Comparison of ENCODE assay signal across 19 mouse cellular contexts in the genomic region with DNA sequence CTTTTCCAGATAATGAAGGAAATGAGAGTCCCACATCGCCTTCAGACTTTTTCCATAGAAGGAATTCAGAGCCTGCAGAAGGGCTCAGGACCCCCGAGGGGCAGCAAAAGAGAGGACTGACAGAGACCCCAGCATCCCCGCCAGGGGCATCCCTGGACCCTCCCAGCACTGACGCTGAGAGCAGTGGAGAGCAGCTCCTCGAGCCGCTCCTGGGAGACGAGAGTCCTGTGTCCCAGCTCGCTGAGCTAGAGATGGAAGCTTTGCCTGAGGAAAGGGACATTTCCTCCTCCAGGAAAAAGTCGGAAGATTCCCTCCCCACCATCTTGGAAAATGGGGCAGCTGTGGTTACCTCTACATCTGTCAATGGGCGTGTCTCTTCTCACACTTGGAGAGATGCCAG. TPM values are rescaled to one million over a fixed set of nuclear protein-coding genes. Genes with fewer than 3 reads are reported as not detected.
DNase-seq lines count a peak whose midpoint lies in the region; ATAC-seq and TF ChIP-seq lines count a peak whose summit lies in the region.
"Had no signal": no experiment of that assay in that cellular context is flagged by ENCODE, and none has a peak within 500 bp of the region (broad histone marks: within the 10 kb centered on the region; RNA-seq: fewer than 3 reads in every experiment).

No protein-coding gene starts in this region.

- H3K36me3 ChIP-seq in intestine, postnatal 0 days (ENCODE audit: control insufficient read depth, insufficient read depth): peaks cover 53% of the 10 kb centered on the region
- peaks cover 29% of the 10 kb centered on the region for H3K36me3 ChIP-seq in intestine, embryonic 16.5 days (ENCODE audit: control insufficient read depth, insufficient read depth, low read length)
- H3K36me3 ChIP-seq in midbrain, embryonic 10.5 days: peaks cover 64% of the 10 kb centered on the region
- H3K36me3 ChIP-seq in midbrain, postnatal 0 days (ENCODE audit: insufficient read depth, low read length): peaks cover 27% of the 10 kb centered on the region
- H3K36me3 ChIP-seq in limb, embryonic 10.5 days: peaks cover 65% of the 10 kb centered on the region

- no peak for TF ChIP-seq CTCF in intestine, postnatal 0 days (IDR thresholded peaks at IDR 0.05; ENCODE audit: low read depth)
- TF ChIP-seq CTCF in midbrain, postnatal 0 days (IDR thresholded peaks at IDR 0.05): no peak

- WGBS in intestine, postnatal 0 days: 89% methylated on average over 10 of the region's 10 CpGs
- WGBS in intestine, embryonic 16.5 days: 89% methylated on average over 10 of the region's 10 CpGs
- 90% methylated on average over 10 of the region's 10 CpGs for WGBS in midbrain, embryonic 10.5 days
- WGBS in midbrain, postnatal 0 days: 92% methylated on average over 10 of the region's 10 CpGs
- 91% methylated on average over 10 of the region's 10 CpGs for WGBS in limb, embryonic 10.5 days

- no peak overlapping the region for H3K4me2 ChIP-seq in intestine, postnatal 0 days (replicated peaks; ENCODE audit: low read depth)
- no peak overlapping the region for H3K4me2 ChIP-seq in intestine, embryonic 16.5 days (ENCODE audit: low read depth, low read length)
- H3K4me2 ChIP-seq in midbrain, postnatal 0 days (ENCODE audit: low read depth, low read length, poor library complexity, severe bottlenecking): no peak overlapping the region
- H3K4me2 ChIP-seq: embryonic facial prominence, embryonic 13.5 days; forebrain, embryonic 13.5 days; heart, embryonic 12.5 days; hindbrain, embryonic 15.5 days had no signal

- H3K27ac ChIP-seq in intestine, postnatal 0 days (ENCODE audit: low read depth, low read length): 0 out of 2 replicates have a peak overlapping the region, but pooled peaks have one; percentile 21
- no peak overlapping the region for H3K27ac ChIP-seq in intestine, embryonic 16.5 days (ENCODE audit: low read length)
- no peak overlapping the region for H3K27ac ChIP-seq in midbrain, embryonic 10.5 days (replicated peaks)
- H3K27ac ChIP-seq in midbrain, postnatal 0 days (ENCODE audit: low read depth, low read length): no peak overlapping the region
- no peak overlapping the region for H3K27ac ChIP-seq in limb, embryonic 10.5 days
- H3K27ac ChIP-seq: embryonic facial prominence, embryonic 13.5 days; forebrain, embryonic 13.5 days; gastrocnemius, adult 2 months; hindbrain, embryonic 15.5 days had no signal

- no peaks in the 10 kb centered on the region for H3K27me3 ChIP-seq in intestine, postnatal 0 days (replicated peaks; ENCODE audit: control insufficient read depth, insufficient read depth, low read length)
- H3K27me3 ChIP-seq in intestine, embryonic 16.5 days (replicated peaks; ENCODE audit: control insufficient read depth, insufficient read depth, low read length): no peaks in the 10 kb centered on the region
- peaks cover 11% of the 10 kb centered on the region for H3K27me3 ChIP-seq in midbrain, embryonic 10.5 days (ENCODE audit: low read depth, poor library complexity, severe bottlenecking)
- no peaks in the 10 kb centered on the region for H3K27me3 ChIP-seq in midbrain, postnatal 0 days (ENCODE audit: insufficient read depth, low read length)
- H3K27me3 ChIP-seq in limb, embryonic 10.5 days (ENCODE audit: low read depth, poor library complexity, severe bottlenecking): 0 out of 2 replicates have a peak, but pooled peaks cover 1% of the 10 kb centered on the region
- H3K27me3 ChIP-seq: CH12.LX; embryonic facial prominence, embryonic 13.5 days; forebrain, embryonic 13.5 days; heart, embryonic 12.5 days; hindbrain, embryonic 15.5 days had no signal

- H3K4me1 ChIP-seq in intestine, postnatal 0 days (replicated peaks; ENCODE audit: control insufficient read depth, insufficient read depth, low read length): peaks cover 4% of the 10 kb centered on the region; the same call in 1 of the 2 replicates
- H3K4me1 ChIP-seq in intestine, embryonic 16.5 days (ENCODE audit: control insufficient read depth, insufficient read depth, low read length): peaks cover 22% of the 10 kb centered on the region
- peaks cover 65% of the 10 kb centered on the region for H3K4me1 ChIP-seq in midbrain, embryonic 10.5 days
- peaks cover 5% of the 10 kb centered on the region; the same call in 1 of the 2 replicates for H3K4me1 ChIP-seq in midbrain, postnatal 0 days (ENCODE audit: insufficient read depth, low read length)
- H3K4me1 ChIP-seq in limb, embryonic 10.5 days: peaks cover 37% of the 10 kb centered on the region

- no peaks in the 10 kb centered on the region for H3K9me3 ChIP-seq in intestine, postnatal 0 days (ENCODE audit: control insufficient read depth)
- no peaks in the 10 kb centered on the region for H3K9me3 ChIP-seq in intestine, embryonic 16.5 days (ENCODE audit: control insufficient read depth, low read length)
- no peaks in the 10 kb centered on the region for H3K9me3 ChIP-seq in midbrain, embryonic 10.5 days (replicated peaks)
- no peaks in the 10 kb centered on the region for H3K9me3 ChIP-seq in midbrain, postnatal 0 days (ENCODE audit: low read length)
- H3K9me3 ChIP-seq in limb, embryonic 10.5 days (replicated peaks): no peaks in the 10 kb centered on the region
- H3K9me3 ChIP-seq: embryonic facial prominence, embryonic 13.5 days; forebrain, embryonic 13.5 days; heart, embryonic 12.5 days; hindbrain, embryonic 15.5 days had no signal

- no peak overlapping the region for H3K9ac ChIP-seq in intestine, postnatal 0 days (ENCODE audit: low read depth, low read length)
- H3K9ac ChIP-seq in intestine, embryonic 16.5 days (ENCODE audit: low read depth, low read length): no peak overlapping the region
- no peak overlapping the region for H3K9ac ChIP-seq in midbrain, postnatal 0 days (replicated peaks; ENCODE audit: low read length, poor library complexity, severe bottlenecking)
- H3K9ac ChIP-seq: embryonic facial prominence, embryonic 13.5 days; forebrain, embryonic 13.5 days; heart, embryonic 12.5 days; hindbrain, embryonic 15.5 days had no signal

- ATAC-seq in intestine, postnatal 0 days: no peak
- ATAC-seq in intestine, embryonic 16.5 days: no peak
- no peak for ATAC-seq in midbrain, postnatal 0 days (ENCODE audit: low FRiP score)
- ATAC-seq: forebrain, embryonic 13.5 days had no signal

- DNase-seq in cerebellum, adult 8-10 months: peak; percentile 24
- no peak for DNase-seq in cerebellum, adult 18-20 months
- no peak for DNase-seq in midbrain, embryonic 10.5 days (ENCODE audit: low spot score)
- DNase-seq in midbrain, postnatal 0 days (ENCODE audit: low spot score): no peak
- DNase-seq in limb, embryonic 10.5 days (ENCODE audit: low spot score): no peak
- DNase-seq: adrenal gland, adult 8-10 months; adrenal gland, postnatal 36 days; gastrocnemius, adult 2 months; gastrocnemius, postnatal 25 days; kidney, adult 11 months had no signal

- no peak overlapping the region for H3K4me3 ChIP-seq in intestine, postnatal 0 days (ENCODE audit: low read depth, low read length)
- no peak overlapping the region for H3K4me3 ChIP-seq in intestine, embryonic 16.5 days (ENCODE audit: low read length)
- 0 out of 2 replicates have a peak overlapping the region, but pooled peaks have one; percentile 21 for H3K4me3 ChIP-seq in midbrain, embryonic 10.5 days
- no peak overlapping the region for H3K4me3 ChIP-seq in midbrain, postnatal 0 days (ENCODE audit: low read depth, low read length)
- peak overlapping the region; percentile 12; the same call in 1 of the 2 replicates for H3K4me3 ChIP-seq in limb, embryonic 10.5 days
- H3K4me3 ChIP-seq: embryonic facial prominence, embryonic 13.5 days; forebrain, embryonic 13.5 days; gastrocnemius, adult 2 months; heart, embryonic 12.5 days; hindbrain, embryonic 15.5 days had no signal

RNA-seq across cellular contexts. Expression of a gene that starts 2.4 kb away (rescaled TPM):
- polyA plus RNA-seq in intestine, postnatal 0 days (2015; fragmentation: Nextera tagmentation; extraction: Ambion mirVana): 102 and 110 TPM in 2 replicates
- 44.5 and 45.8 TPM in 2 replicates for polyA plus RNA-seq in intestine, embryonic 16.5 days (2015; fragmentation: Nextera tagmentation; extraction: Ambion mirVana)
- polyA plus RNA-seq in midbrain, embryonic 10.5 days (2016; fragmentation: Nextera tagmentation; extraction: Ambion mirVana): 14.9 and 17.3 TPM in 2 replicates
- 41.4 and 44.4 TPM in 2 replicates for total RNA-seq in midbrain, postnatal 0 days (2014; rRNA removed)
- 29.0 and 29.1 TPM in 2 replicates for polyA plus RNA-seq in midbrain, postnatal 0 days (2015; fragmentation: Nextera tagmentation; extraction: Ambion mirVana)
- 9.2 and 16.0 TPM in 2 replicates for polyA plus RNA-seq in limb, embryonic 10.5 days (2016; fragmentation: Nextera tagmentation; extraction: Ambion mirVana)

RNA-seq across cellular contexts. Expression of a gene that starts 2.4 kb away (rescaled TPM):
- polyA plus RNA-seq in intestine, postnatal 0 days (2015; fragmentation: Nextera tagmentation; extraction: Ambion mirVana): 11.1 and 12.9 TPM in 2 replicates
- 12.9 and 15.0 TPM in 2 replicates for polyA plus RNA-seq in intestine, embryonic 16.5 days (2015; fragmentation: Nextera tagmentation; extraction: Ambion mirVana)
- polyA plus RNA-seq in midbrain, embryonic 10.5 days (2016; fragmentation: Nextera tagmentation; extraction: Ambion mirVana): 23.5 and 24.1 TPM in 2 replicates
- total RNA-seq in midbrain, postnatal 0 days (2014; rRNA removed): 44.3 and 50.9 TPM in 2 replicates
- 18.5 and 18.6 TPM in 2 replicates for polyA plus RNA-seq in midbrain, postnatal 0 days (2015; fragmentation: Nextera tagmentation; extraction: Ambion mirVana)
- 20.2 and 23.2 TPM in 2 replicates for polyA plus RNA-seq in limb, embryonic 10.5 days (2016; fragmentation: Nextera tagmentation; extraction: Ambion mirVana)

RNA-seq across cellular contexts. Expression of a gene that starts 4.0 kb away (rescaled TPM):
- polyA plus RNA-seq in intestine, postnatal 0 days (2015; fragmentation: Nextera tagmentation; extraction: Ambion mirVana): 20.6 and 22.6 TPM in 2 replicates
- 37.6 and 41.6 TPM in 2 replicates for polyA plus RNA-seq in intestine, embryonic 16.5 days (2015; fragmentation: Nextera tagmentation; extraction: Ambion mirVana)
- 77.5 and 82.6 TPM in 2 replicates for polyA plus RNA-seq in midbrain, embryonic 10.5 days (2016; fragmentation: Nextera tagmentation; extraction: Ambion mirVana)
- total RNA-seq in midbrain, postnatal 0 days (2014; rRNA removed): 52.3 and 55.7 TPM in 2 replicates
- 42.9 and 44.3 TPM in 2 replicates for polyA plus RNA-seq in midbrain, postnatal 0 days (2015; fragmentation: Nextera tagmentation; extraction: Ambion mirVana)
- 88.1 and 92.2 TPM in 2 replicates for polyA plus RNA-seq in limb, embryonic 10.5 days (2016; fragmentation: Nextera tagmentation; extraction: Ambion mirVana)

RNA-seq across cellular contexts. Expression of a gene that starts 8.3 kb away (rescaled TPM):
- 0.25 and 0.31 TPM in 2 replicates for polyA plus RNA-seq in intestine, postnatal 0 days (2015; fragmentation: Nextera tagmentation; extraction: Ambion mirVana)
- polyA plus RNA-seq in intestine, embryonic 16.5 days (2015; fragmentation: Nextera tagmentation; extraction: Ambion mirVana): 0.40 TPM in 1 of 2 replicates, not detected in the other
- polyA plus RNA-seq in midbrain, embryonic 10.5 days (2016; fragmentation: Nextera tagmentation; extraction: Ambion mirVana): 0.30 TPM in 1 of 2 replicates, not detected in the other
- 0.22 and 0.33 TPM in 2 replicates for total RNA-seq in midbrain, postnatal 0 days (2014; rRNA removed)
- polyA plus RNA-seq in midbrain, postnatal 0 days (2015; fragmentation: Nextera tagmentation; extraction: Ambion mirVana): 1.4 and 1.5 TPM in 2 replicates
- polyA plus RNA-seq in limb, embryonic 10.5 days (2016; fragmentation: Nextera tagmentation; extraction: Ambion mirVana): 0.20 and 0.38 TPM in 2 replicates
- total RNA-seq: adrenal gland, adult 8-10 months; adrenal gland, postnatal 36 days; CH12.LX; gastrocnemius, adult 2 months; gastrocnemius, postnatal 25 days; heart, adult 8-10 months; heart, postnatal 25 days had no signal

RNA-seq across cellular contexts. Expression of a gene that starts 16.1 kb away (rescaled TPM):
- polyA plus RNA-seq in intestine, postnatal 0 days (2015; fragmentation: Nextera tagmentation; extraction: Ambion mirVana): 10.8 and 11.6 TPM in 2 replicates
- polyA plus RNA-seq in intestine, embryonic 16.5 days (2015; fragmentation: Nextera tagmentation; extraction: Ambion mirVana): 24.4 and 25.9 TPM in 2 replicates
- polyA plus RNA-seq in midbrain, embryonic 10.5 days (2016; fragmentation: Nextera tagmentation; extraction: Ambion mirVana): 43.1 and 46.9 TPM in 2 replicates
- 81.8 and 83.0 TPM in 2 replicates for total RNA-seq in midbrain, postnatal 0 days (2014; rRNA removed)
- polyA plus RNA-seq in midbrain, postnatal 0 days (2015; fragmentation: Nextera tagmentation; extraction: Ambion mirVana): 33.1 and 38.2 TPM in 2 replicates
- polyA plus RNA-seq in limb, embryonic 10.5 days (2016; fragmentation: Nextera tagmentation; extraction: Ambion mirVana): 43.2 and 43.9 TPM in 2 replicates

Comparison
In these comparisons a context has a peak if more than half of its experiments do, and no peak if none do; other contexts are left out.
1. H3K4me3 ChIP-seq: peak in midbrain, embryonic 10.5 days (single experiment) and limb, embryonic 10.5 days (single experiment); none in intestine, postnatal 0 days (single experiment), intestine, embryonic 16.5 days (single experiment) and midbrain, postnatal 0 days (single experiment).